Mouse (Mus musculus) forebrain, postnatal 0 days (tissue): ENCODE data around the gene Shq1. TPM values are rescaled to one million over a fixed set of nuclear protein-coding genes. Genes with fewer than 3 reads are reported as not detected.

Experiments used
- ATAC-seq: fragments of 200-750 bp; cut with Nextera tagmentation; 2 replicates; pipeline ENCODE4 v1.8.0; 2017; ENCODE audit warnings: mild to moderate bottlenecking, moderate library complexity
- DNase-seq: peaks from one replicate; pipeline ENCODE4 v3.0.0-alpha.2; 2015
- H3K27ac ChIP-seq: fragments of 300-500 bp; sonication (generic); 2 replicates; pipeline ENCODE4 v1.5.1; 2014; ENCODE audit warnings: low read depth, mild to moderate bottlenecking, antibody characterized with exemption, low read length, moderate library complexity, mixed read lengths
- H3K27me3 ChIP-seq: fragments of 300-500 bp; sonication (generic); 2 replicates; pipeline ENCODE4 v1.6.1; 2014; ENCODE audit warnings: mild to moderate bottlenecking, low read length, mixed read lengths; ENCODE audit not compliant: insufficient read depth
- H3K36me3 ChIP-seq: fragments of 300-500 bp; sonication (generic); 2 replicates; pipeline ENCODE4 v1.6.1; 2014; ENCODE audit warnings: mild to moderate bottlenecking, moderate library complexity; ENCODE audit not compliant: insufficient read depth
- H3K4me1 ChIP-seq: fragments of 300-500 bp; sonication (generic); 2 replicates; pipeline ENCODE4 v1.6.1; 2014; ENCODE audit warnings: antibody characterized with exemption; ENCODE audit not compliant: insufficient read depth
- H3K4me2 ChIP-seq: fragments of 300-500 bp; sonication (generic); 2 replicates; pipeline ENCODE4 v1.6.1; 2014; ENCODE audit warnings: low read depth, mild to moderate bottlenecking, moderate library complexity
- H3K4me3 ChIP-seq: fragments of 300-500 bp; sonication (generic); 2 replicates; pipeline ENCODE4 v1.5.1; 2014; ENCODE audit warnings: low read depth, low read length, mixed read lengths
- H3K9ac ChIP-seq: fragments of 300-500 bp; sonication (generic); 2 replicates; pipeline ENCODE4 v1.6.1; 2014; ENCODE audit warnings: mild to moderate bottlenecking
- H3K9me3 ChIP-seq: fragments of 300-500 bp; sonication (generic); 2 replicates; pipeline ENCODE4 v1.6.1; 2016; ENCODE audit warnings: low read length
- CTCF ChIP-seq: sonication (generic); IDR thresholded peaks from 2 replicates; pipeline ENCODE4 v1.5.1; 2016; ENCODE audit warnings: antibody characterized with exemption, control low read depth, low read depth
- WGBS: fragments of 180-500 bp; shearing (Covaris S2); extraction: QIAGEN DNeasy Blood & Tissue Kit; methylation state at CpG from one replicate; pipeline ENCODE4 v1.1.7; 2014; 5-methylcytosine and 5-hydroxymethylcytosine counted together
- polyA plus RNA-seq: library from polyadenylated mRNA; unstranded; fragments of >200 nt; fragmentation: Nextera tagmentation; extraction: Ambion mirVana; gene quantifications from 2 replicates; pipeline ENCODE4 v1.2.1, GENCODE M21; 2015
- total RNA-seq: library from RNA; depleted of rRNA; stranded (reverse); fragments of >200 nt; gene quantifications from 2 replicates; pipeline ENCODE4 v1.2.3, GENCODE M21; 2014

The Shq1 gene
- total and polyA plus RNA-seq, 2 experiments from 2014 or later = 4.6 to 5.2 TPM

GRCm38 (mm10) chr6:100670370-100670841 is 551 bp downstream of the Shq1 start:
- peak; percentile 32 for ATAC-seq
- WGBS = under 1% methylated on average over 32 of the region's 32 CpGs

GRCm38 (mm10) chr6:100668858-100669257 is 2.1 kb downstream of the Shq1 start:
- no peaks in the 10 kb centered on the region for H3K27me3 ChIP-seq
- H3K4me3 ChIP-seq = no peak overlapping the region
- H3K4me1 ChIP-seq = no peaks in the 10 kb centered on the region
- no peak for TF ChIP-seq CTCF
- WGBS = 83% methylated on average over 2 of the region's 2 CpGs
- no peak overlapping the region for H3K9ac ChIP-seq
- no peak overlapping the region for H3K4me2 ChIP-seq
- peaks cover 11% of the 10 kb centered on the region for H3K36me3 ChIP-seq
- no peak for DNase-seq
- ATAC-seq = no peak
- no peak overlapping the region for H3K27ac ChIP-seq
- H3K9me3 ChIP-seq = no peaks in the 10 kb centered on the region

More at GRCm38 (mm10) chr6:100670370-100670841, 551 bp downstream of the Shq1 start:
- Histone ChIP-seq H3K4me1 (no peaks in the 10 kb centered on the region), H3K4me2 (peak overlapping the region; percentile 98), H3K9me3 (no peaks in the 10 kb centered on the region), H3K27ac (no peak overlapping the region), H3K9ac (peak overlapping the region; percentile 53), H3K36me3 (no peaks in the 10 kb centered on the region), H3K4me3 (peak overlapping the region; percentile 82), H3K27me3 (no peaks in the 10 kb centered on the region)
- TF ChIP-seq CTCF = peak; percentile 56
- peak; percentile 39 for DNase-seq

GRCm38 (mm10) chr6:100667644-100668043 is 3.3 kb downstream of the Shq1 start:
- Histone ChIP-seq H3K4me3 (no peak overlapping the region), H3K27me3 (no peaks in the 10 kb centered on the region), H3K4me2 (no peak overlapping the region), H3K9ac (no peak overlapping the region), H3K4me1 (no peaks in the 10 kb centered on the region), H3K9me3 (no peaks in the 10 kb centered on the region), H3K36me3 (peaks cover 22% of the 10 kb centered on the region), H3K27ac (no peak overlapping the region)
- 92% methylated on average over 8 of the region's 8 CpGs for WGBS
- peak; percentile 40 for TF ChIP-seq CTCF
- no peak for DNase-seq
- ATAC-seq = no peak

- H3K4me1 ChIP-seq = no peaks in the 10 kb centered on the region
- 41% methylated on average over 6 of the region's 6 CpGs for WGBS
- no peak overlapping the region for H3K4me2 ChIP-seq
- ATAC-seq (no peak), DNase-seq (no peak)
- H3K27me3 ChIP-seq = no peaks in the 10 kb centered on the region
- H3K9ac ChIP-seq = no peak overlapping the region
- no peak for TF ChIP-seq CTCF
- H3K27ac ChIP-seq = no peak overlapping the region
- H3K36me3 ChIP-seq = peaks cover 22% of the 10 kb centered on the region
- no peaks in the 10 kb centered on the region for H3K9me3 ChIP-seq
- no peak overlapping the region for H3K4me3 ChIP-seq
Measured at GRCm38 (mm10) chr6:100662224-100662623, 8.7 kb downstream of the Shq1 start.

GRCm38 (mm10) chr6:100660395-100660794 is 10.6 kb downstream of the Shq1 start:
- Histone ChIP-seq H3K9me3 (no peaks in the 10 kb centered on the region), H3K36me3 (peaks cover 22% of the 10 kb centered on the region), H3K4me3 (no peak overlapping the region), H3K4me2 (no peak overlapping the region), H3K27ac (peak overlapping the region; percentile 47; the same call in 1 of the 2 replicates), H3K4me1 (no peaks in the 10 kb centered on the region), H3K27me3 (no peaks in the 10 kb centered on the region), H3K9ac (no peak overlapping the region)
- peak; percentile 50; the same call in 1 of the 2 replicates for TF ChIP-seq CTCF
- ATAC-seq (peak; percentile 94), DNase-seq (peak; percentile 83)
- WGBS = 30% methylated on average over 5 of the region's 5 CpGs

- Histone ChIP-seq H3K9me3 (no peaks in the 10 kb centered on the region), H3K27ac (no peak overlapping the region), H3K4me1 (no peaks in the 10 kb centered on the region), H3K4me3 (no peak overlapping the region), H3K27me3 (no peaks in the 10 kb centered on the region), H3K36me3 (no peaks in the 10 kb centered on the region), H3K9ac (no peak overlapping the region), H3K4me2 (no peak overlapping the region)
- DNase-seq = no peak
- no peak for ATAC-seq
- 51% methylated on average over 3 of the region's 3 CpGs for WGBS
- TF ChIP-seq CTCF = no peak
Measured at GRCm38 (mm10) chr6:100652535-100652934, 18.4 kb downstream of the Shq1 start.

- Histone ChIP-seq H3K9me3 (no peaks in the 10 kb centered on the region), H3K4me1 (no peaks in the 10 kb centered on the region), H3K4me2 (no peak overlapping the region), H3K36me3 (no peaks in the 10 kb centered on the region), H3K27ac (no peak overlapping the region), H3K27me3 (no peaks in the 10 kb centered on the region), H3K9ac (no peak overlapping the region), H3K4me3 (no peak overlapping the region)
- DNase-seq (no peak), ATAC-seq (no peak)
- WGBS = 85% methylated on average over 5 of the region's 5 CpGs
- TF ChIP-seq CTCF = no peak
Measured at GRCm38 (mm10) chr6:100647196-100647595, 23.8 kb downstream of the Shq1 start.
